Mouse (Mus musculus) lung, adult 2 months (tissue): ENCODE measurements at regions not wholly inside any gene's neighbourhood (a gene's known extent, or its start where the extent isn't known, plus 50 kb on each side); places are given as distances from the start of the nearest gene placed in this dataset.
A peak's percentile ranks its signal among the peaks of the same experiment; 100 is the strongest.

Experiments used
- DNase-seq: peaks from one replicate; pipeline ENCODE4 v3.0.0; 2022
- H3K4me1 ChIP-seq: fragments of 200-500 bp; 2 replicates; pipeline ENCODE4 v1.6.1; 2011; ENCODE audit warnings: low read length; ENCODE audit not compliant: control insufficient read depth, insufficient read depth
- H3K4me3 ChIP-seq: fragments of 200-500 bp; replicated peaks from 2 replicates; pipeline ENCODE3; 2011; ENCODE audit warnings: low read depth, mild to moderate bottlenecking, control low read depth, low read length; ENCODE audit errors: extremely low read depth
- CTCF ChIP-seq: fragments of 200-500 bp; IDR thresholded peaks from 2 replicates; pipeline ENCODE4 v1.5.1; 2011; ENCODE audit warnings: mild to moderate bottlenecking, low read length, control low read depth; ENCODE audit not compliant: insufficient read depth
- POLR2A ChIP-seq: fragments of 200-500 bp; IDR thresholded peaks from 2 replicates; pipeline ENCODE4 v1.6.1; 2011; ENCODE audit warnings: low read depth, mild to moderate bottlenecking, control low read depth, low read length, borderline replicate concordance; ENCODE audit errors: extremely low read depth
- WGBS: fragments of 180-500 bp; shearing (Covaris S2); methylation state at CpG from one replicate; pipeline ENCODE4 v1.1.7; 2018; 5-methylcytosine and 5-hydroxymethylcytosine counted together

- WGBS: 65% methylated on average over 13 of the region's 13 CpGs
- peak; percentile 38 for DNase-seq
- TF ChIP-seq CTCF (no peak), POLR2A (no peak)
Measured at GRCm38 (mm10) chr2:115483418-115484288, 97.9 kb upstream of the BC052040 start.

GRCm38 (mm10) chr2:115488465-115488864 is 93.1 kb upstream of the BC052040 start:
- no peak for DNase-seq
- WGBS: 59% methylated on average over 4 of the region's 4 CpGs
- H3K4me1 ChIP-seq: no peaks in the 10 kb centered on the region

More at GRCm38 (mm10) chr2:115483418-115484288, 97.9 kb upstream of the BC052040 start:
- Histone ChIP-seq H3K4me1 (no peaks in the 10 kb centered on the region), H3K4me3 (no peak overlapping the region)

GRCm38 (mm10) chr2:115493020-115493419 is 88.5 kb upstream of the BC052040 start:
- no peak overlapping the region for H3K4me3 ChIP-seq
- no peaks in the 10 kb centered on the region for H3K4me1 ChIP-seq
- no peak for DNase-seq
- 95% methylated on average over 2 of the region's 2 CpGs for WGBS
- TF ChIP-seq CTCF: no peak
- no peak for TF ChIP-seq POLR2A

More at GRCm38 (mm10) chr2:115488465-115488864, 93.1 kb upstream of the BC052040 start:
- no peak overlapping the region for H3K4me3 ChIP-seq
- no peak for TF ChIP-seq POLR2A
- no peak for TF ChIP-seq CTCF

GRCm38 (mm10) chr2:115499904-115500303 is 81.6 kb upstream of the BC052040 start:
- TF ChIP-seq CTCF (no peak), POLR2A (no peak)
- 90% methylated on average over 2 of the region's 2 CpGs for WGBS
- DNase-seq: no peak
- Histone ChIP-seq H3K4me1 (no peaks in the 10 kb centered on the region), H3K4me3 (no peak overlapping the region)

DNA sequence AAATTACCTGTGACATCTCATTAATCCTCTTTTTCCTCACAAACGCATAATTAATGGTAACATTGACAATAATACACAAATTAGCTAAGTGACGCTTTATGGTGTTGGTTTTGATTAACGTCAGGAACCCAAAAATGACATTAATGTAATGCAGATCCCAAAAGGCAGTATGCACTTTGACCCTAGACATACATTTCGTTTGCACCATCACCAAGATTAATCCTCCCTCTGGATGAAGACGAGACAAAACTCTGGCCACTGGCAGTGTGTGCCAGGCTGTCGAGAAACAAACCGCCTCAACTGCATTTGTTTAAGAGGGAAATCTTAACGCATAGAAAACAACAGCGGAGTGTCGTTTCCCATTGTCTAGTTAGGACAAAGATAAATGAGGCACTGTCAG is 72.0 kb upstream of the BC052040 start:
- 54% methylated on average over 10 of the region's 10 CpGs for WGBS
- TF ChIP-seq CTCF (no peak), POLR2A (no peak)
- Histone ChIP-seq H3K4me3 (no peak overlapping the region), H3K4me1 (peaks cover 3% of the 10 kb centered on the region; the same call in 1 of the 2 replicates)
- no peak for DNase-seq

GRCm38 (mm10) chr2:115511146-115511545 is 70.4 kb upstream of the BC052040 start:
- WGBS: 84% methylated on average over 3 of the region's 3 CpGs
- Histone ChIP-seq H3K4me1 (peaks cover 3% of the 10 kb centered on the region; the same call in 1 of the 2 replicates), H3K4me3 (no peak overlapping the region)
- TF ChIP-seq POLR2A (no peak), CTCF (no peak)
- no peak for DNase-seq

DNA sequence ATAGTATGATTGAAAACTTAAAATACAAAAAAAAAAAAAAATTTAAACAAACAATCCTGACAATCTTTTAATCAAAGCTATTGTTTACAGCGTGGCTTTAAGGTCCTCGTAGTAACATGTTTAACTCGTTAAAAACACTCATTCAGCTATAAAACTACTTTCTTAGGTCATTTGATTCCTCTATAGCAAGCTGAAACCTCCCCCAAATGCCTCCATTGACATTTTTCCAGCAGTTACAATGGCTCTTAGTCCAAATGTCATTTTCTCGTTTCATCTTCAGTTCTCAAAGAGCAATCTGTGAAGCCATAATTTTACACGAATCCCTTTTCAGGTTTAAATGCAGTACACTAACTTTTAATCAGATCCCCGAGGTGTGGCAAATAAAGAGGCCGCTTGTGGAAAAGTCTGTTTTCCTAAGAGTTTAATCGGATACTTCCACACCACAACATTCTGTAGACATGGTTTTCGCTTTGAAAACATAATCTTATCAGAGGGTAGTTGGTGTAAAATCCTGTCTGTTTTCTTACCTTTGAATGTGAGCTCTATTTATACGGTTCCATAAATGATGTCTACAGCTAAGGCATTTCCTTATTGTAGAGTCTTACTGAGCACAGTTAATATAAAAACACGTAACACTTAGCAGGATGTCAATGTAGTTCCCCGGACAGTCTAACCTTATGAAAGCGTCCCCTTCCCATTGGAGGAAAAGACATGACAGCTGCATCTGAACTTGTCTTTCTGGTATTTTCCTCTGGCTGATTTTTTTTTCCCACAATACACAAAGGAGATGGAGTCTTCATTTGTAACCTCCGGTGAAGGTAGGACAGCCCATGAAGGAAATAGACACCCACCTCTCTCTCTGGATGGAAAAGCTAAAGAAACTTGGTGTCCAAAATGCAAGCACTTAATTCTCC is 69.6 kb upstream of the BC052040 start:
- TF ChIP-seq POLR2A (no peak), CTCF (no peak)
- H3K4me3 ChIP-seq: no peak overlapping the region
- WGBS: 76% methylated on average over 14 of the region's 14 CpGs
- peaks cover 3% of the 10 kb centered on the region; the same call in 1 of the 2 replicates for H3K4me1 ChIP-seq
- no peak for DNase-seq

DNA sequence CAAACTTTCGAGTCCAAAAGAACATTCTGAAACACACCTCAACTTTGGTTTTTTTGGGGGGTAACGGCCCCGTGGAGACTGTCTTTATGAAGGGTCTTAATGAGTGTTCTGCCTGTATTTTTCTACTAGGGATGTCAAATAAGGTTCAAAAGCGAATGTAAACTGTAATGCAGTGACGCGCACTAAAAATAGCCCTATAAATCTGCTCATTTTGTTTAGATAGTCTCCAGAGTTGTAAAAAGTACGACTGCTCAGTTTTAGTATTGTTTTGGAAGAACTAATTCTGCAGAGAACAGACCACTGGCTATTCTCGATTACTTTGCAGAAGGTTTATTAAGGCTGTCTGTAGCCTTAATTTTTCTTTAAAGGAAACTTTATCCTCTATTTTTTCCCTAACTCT is 68.6 kb upstream of the BC052040 start:
- DNase-seq: no peak
- TF ChIP-seq POLR2A (no peak), CTCF (no peak)
- H3K4me3 ChIP-seq: no peak overlapping the region
- peaks cover 3% of the 10 kb centered on the region; the same call in 1 of the 2 replicates for H3K4me1 ChIP-seq
- 61% methylated on average over 8 of the region's 8 CpGs for WGBS

DNA sequence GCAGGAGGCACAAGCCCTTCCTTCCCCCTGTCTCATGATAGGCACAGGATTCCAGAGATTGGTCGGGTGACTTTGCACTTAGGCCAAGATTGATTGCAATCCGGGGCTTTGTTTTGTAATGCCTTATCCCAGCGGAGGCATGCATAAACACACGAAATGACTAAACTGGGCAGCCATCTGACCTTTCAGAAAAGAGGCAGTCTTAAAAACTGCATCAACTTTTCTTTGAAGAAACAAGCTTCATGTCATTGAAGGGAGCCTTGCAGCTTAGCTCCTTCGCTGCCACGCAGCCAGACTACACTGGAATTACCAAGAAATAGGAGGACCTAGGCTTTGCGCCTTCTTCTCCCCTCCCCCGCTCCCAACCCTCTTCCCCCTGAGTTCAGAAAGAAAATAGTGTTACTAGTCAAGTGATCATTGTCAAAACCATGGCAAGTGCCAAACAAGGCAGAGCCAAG is 67.7 kb upstream of the BC052040 start:
- H3K4me1 ChIP-seq: peaks cover 3% of the 10 kb centered on the region; the same call in 1 of the 2 replicates
- H3K4me3 ChIP-seq: no peak overlapping the region
- 34% methylated on average over 8 of the region's 8 CpGs for WGBS
- TF ChIP-seq POLR2A (no peak), CTCF (no peak)
- peak; percentile 3 for DNase-seq
